Mouse (Mus musculus): Measurements from ENCODE around the gene Heatr6. TPM values are rescaled to one million over a fixed set of nuclear protein-coding genes. Genes with fewer than 3 reads are reported as not detected.

Gene Heatr6
- total and polyA plus RNA-seq, 3 experiments = 5.4 to 6.3 (median 6.3) TPM

DNA sequence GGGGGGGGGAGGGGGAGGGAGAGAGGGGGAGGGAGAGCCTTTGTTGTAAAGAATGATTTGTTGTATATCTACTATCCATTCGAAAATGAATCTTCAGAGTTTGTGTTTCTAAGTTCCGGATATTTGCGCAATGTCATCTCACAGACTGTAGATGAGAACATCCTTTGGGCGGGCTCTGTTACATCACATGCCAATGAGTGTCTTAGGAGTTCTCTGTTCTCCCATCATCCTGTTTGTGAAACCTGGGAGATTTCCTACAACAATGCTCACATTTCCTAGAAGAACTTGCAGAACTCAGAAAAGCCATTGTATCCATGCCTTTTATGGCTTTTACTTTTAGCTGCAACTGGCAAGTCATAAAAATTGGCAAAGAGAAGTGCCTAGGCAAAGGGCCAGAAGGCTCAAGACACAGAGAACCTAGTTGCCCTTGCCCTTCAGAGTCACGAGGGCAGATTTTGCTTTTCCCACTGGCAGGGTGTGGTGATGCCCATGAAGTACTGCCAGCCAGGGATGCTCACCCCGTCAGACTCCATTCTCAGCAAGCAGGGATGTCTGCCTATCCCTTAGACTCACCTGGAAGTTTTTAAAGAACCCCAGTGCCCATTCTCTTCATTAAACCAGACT, 36.3 kb upstream of the Heatr6 start:
- no peak for TF ChIP-seq CTCF (IDR thresholded peaks at IDR 0.05)
- no peak for TF ChIP-seq EP300 (IDR thresholded peaks at IDR 0.05; ENCODE audit: insufficient read depth, low read depth, low read length)
- no peak for TF ChIP-seq POLR2A (IDR thresholded peaks at IDR 0.05; ENCODE audit: insufficient read depth, low read depth, low read length)
- H3K79me2 ChIP-seq (replicated peaks; ENCODE audit: control insufficient read depth, insufficient read depth, low read length) = no peaks in the 10 kb centered on the region
- no peak overlapping the region for H3K4me3 ChIP-seq
- H3K9ac ChIP-seq (ENCODE audit: low read depth, low read length) = no peak overlapping the region
- H3K27ac ChIP-seq = no peak overlapping the region
- no peaks in the 10 kb centered on the region for H3K36me3 ChIP-seq (ENCODE audit: control insufficient read depth, insufficient read depth, low read length)
- intact Hi-C loops (cut with DNase I) = loop anchor here (5.0 kb wide), 1 partner anchor 45 kb away; no protein-coding TSS in a partner anchor
- 68% methylated on average over 6 of the region's 6 CpGs for WGBS
- DNase-seq = no peak
- no peaks in the 10 kb centered on the region for H3K27me3 ChIP-seq (ENCODE audit: control insufficient read depth, insufficient read depth, low read length)
- no peaks in the 10 kb centered on the region for H3K4me1 ChIP-seq (ENCODE audit: control insufficient read depth, insufficient read depth, low read length)

DNA sequence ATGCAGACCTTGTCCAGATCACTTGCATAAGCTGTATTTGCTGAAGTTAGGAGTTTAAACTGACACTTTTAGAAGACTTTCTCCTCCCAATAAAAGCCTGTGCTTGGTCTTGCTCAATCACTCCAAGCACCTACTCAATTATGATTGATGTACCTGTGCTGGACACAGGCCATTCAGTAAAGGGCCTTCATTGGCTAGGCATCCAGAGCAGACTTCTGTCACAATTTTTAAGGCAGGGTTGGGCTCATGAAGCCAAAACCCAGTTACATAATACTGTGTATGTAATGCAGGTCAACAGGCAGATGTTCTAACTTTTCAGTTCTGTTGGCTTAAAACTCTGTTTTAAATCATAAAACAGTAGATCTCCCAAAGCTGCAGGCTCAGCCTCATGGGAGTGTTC, 32.7 kb upstream of the Heatr6 start:
- no peaks in the 10 kb centered on the region for H3K36me3 ChIP-seq (ENCODE audit: control insufficient read depth, insufficient read depth, low read length)
- H3K4me1 ChIP-seq (ENCODE audit: control insufficient read depth, insufficient read depth, low read length) = no peaks in the 10 kb centered on the region
- H3K4me3 ChIP-seq = no peak overlapping the region
- H3K27me3 ChIP-seq (ENCODE audit: control insufficient read depth, insufficient read depth, low read length) = no peaks in the 10 kb centered on the region
- TF ChIP-seq CTCF (IDR thresholded peaks at IDR 0.05) = no peak
- no peak for TF ChIP-seq EP300 (IDR thresholded peaks at IDR 0.05; ENCODE audit: insufficient read depth, low read depth, low read length)
- no peak for TF ChIP-seq POLR2A (IDR thresholded peaks at IDR 0.05; ENCODE audit: insufficient read depth, low read depth, low read length)
- H3K27ac ChIP-seq = no peak overlapping the region
- intact Hi-C loops (cut with DNase I) = no loop called here
- DNase-seq = no peak
- H3K79me2 ChIP-seq (replicated peaks; ENCODE audit: control insufficient read depth, insufficient read depth, low read length) = no peaks in the 10 kb centered on the region
- no peak overlapping the region for H3K9ac ChIP-seq (ENCODE audit: low read depth, low read length)

DNA sequence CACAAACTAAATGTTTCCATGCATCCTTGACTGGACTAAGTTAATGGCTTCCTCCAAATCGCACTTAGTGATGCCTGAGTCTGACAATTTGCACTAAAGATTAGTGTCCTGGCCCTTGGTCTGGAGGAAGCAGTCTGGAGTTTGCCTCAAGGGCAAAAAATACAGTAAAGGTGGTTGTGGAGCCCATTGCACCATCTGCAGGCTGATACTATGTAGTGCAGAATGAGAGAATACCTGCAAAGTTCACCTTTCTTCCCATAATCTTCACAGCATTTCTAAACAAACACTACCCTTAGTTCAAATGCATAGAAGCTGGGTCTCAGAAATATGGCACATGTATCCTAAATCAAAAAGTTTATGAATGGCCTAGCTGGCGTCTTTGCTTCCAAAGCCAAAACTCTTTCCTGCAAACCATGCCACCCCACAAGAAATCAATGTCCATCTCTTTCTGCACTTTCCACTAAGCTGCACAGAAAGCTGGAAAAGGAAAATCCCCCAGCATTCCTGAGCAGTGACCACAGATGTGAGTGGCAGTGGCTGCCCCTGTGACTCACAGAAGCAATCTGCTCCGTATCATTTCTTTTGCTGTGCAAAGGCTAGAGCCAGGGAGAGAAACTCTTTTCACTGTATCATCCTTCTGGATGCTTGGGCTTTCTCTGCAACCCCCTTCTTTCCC, 24.6 kb upstream of the Heatr6 start:
- Histone ChIP-seq H3K4me3 (no peak overlapping the region), H3K9ac (ENCODE audit: low read depth, low read length) (no peak overlapping the region), H3K36me3 (ENCODE audit: control insufficient read depth, insufficient read depth, low read length) (no peaks in the 10 kb centered on the region), H3K27me3 (ENCODE audit: control insufficient read depth, insufficient read depth, low read length) (no peaks in the 10 kb centered on the region), H3K27ac (no peak overlapping the region), H3K4me1 (ENCODE audit: control insufficient read depth, insufficient read depth, low read length) (no peaks in the 10 kb centered on the region), H3K79me2 (replicated peaks; ENCODE audit: control insufficient read depth, insufficient read depth, low read length) (no peaks in the 10 kb centered on the region)
- no peak for DNase-seq
- TF ChIP-seq CTCF (IDR thresholded peaks at IDR 0.05) = peak; percentile 48
- no peak for TF ChIP-seq POLR2A (IDR thresholded peaks at IDR 0.05; ENCODE audit: insufficient read depth, low read depth, low read length)
- intact Hi-C loops (cut with DNase I) = no loop called here
- 54% methylated on average over 3 of the region's 3 CpGs for WGBS

DNA sequence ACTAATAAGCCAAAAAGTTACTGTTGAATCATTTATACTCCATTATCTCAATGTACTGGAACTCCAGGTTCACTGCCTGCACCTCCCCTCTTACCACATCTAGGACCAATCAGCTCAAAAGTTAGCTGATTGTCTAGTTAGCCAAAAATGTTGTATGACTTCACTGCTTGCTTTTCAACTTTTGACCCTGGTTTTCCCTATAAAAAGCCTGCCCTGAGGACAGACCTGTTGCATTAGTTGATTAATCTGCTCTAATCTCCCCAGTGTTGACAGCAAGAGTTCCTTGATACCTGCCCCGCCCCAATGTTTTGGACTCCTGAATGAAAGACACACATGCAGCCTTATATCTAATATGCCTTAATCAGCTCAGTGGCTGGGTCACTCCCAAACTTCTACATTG, 22.4 kb upstream of the Heatr6 start:
- H3K36me3 ChIP-seq (ENCODE audit: control insufficient read depth, insufficient read depth, low read length) = no peaks in the 10 kb centered on the region
- H3K27ac ChIP-seq = no peak overlapping the region
- no peaks in the 10 kb centered on the region for H3K4me1 ChIP-seq (ENCODE audit: control insufficient read depth, insufficient read depth, low read length)
- H3K4me3 ChIP-seq = no peak overlapping the region
- no peak overlapping the region for H3K9ac ChIP-seq (ENCODE audit: low read depth, low read length)
- TF ChIP-seq CTCF (IDR thresholded peaks at IDR 0.05) (no peak), EP300 (IDR thresholded peaks at IDR 0.05; ENCODE audit: insufficient read depth, low read depth, low read length) (no peak), POLR2A (IDR thresholded peaks at IDR 0.05; ENCODE audit: insufficient read depth, low read depth, low read length) (no peak)
- 77% methylated on average over 1 of the region's 1 CpGs for WGBS
- no peaks in the 10 kb centered on the region for H3K79me2 ChIP-seq (replicated peaks; ENCODE audit: control insufficient read depth, insufficient read depth, low read length)
- H3K27me3 ChIP-seq (ENCODE audit: control insufficient read depth, insufficient read depth, low read length) = 0 out of 2 replicates have a peak, but pooled peaks cover 2% of the 10 kb centered on the region
- intact Hi-C loops (cut with DNase I) = loop anchor here (10.0 kb wide), 1 partner anchor 96 kb away; no protein-coding TSS in a partner anchor
- no peak for DNase-seq

DNA sequence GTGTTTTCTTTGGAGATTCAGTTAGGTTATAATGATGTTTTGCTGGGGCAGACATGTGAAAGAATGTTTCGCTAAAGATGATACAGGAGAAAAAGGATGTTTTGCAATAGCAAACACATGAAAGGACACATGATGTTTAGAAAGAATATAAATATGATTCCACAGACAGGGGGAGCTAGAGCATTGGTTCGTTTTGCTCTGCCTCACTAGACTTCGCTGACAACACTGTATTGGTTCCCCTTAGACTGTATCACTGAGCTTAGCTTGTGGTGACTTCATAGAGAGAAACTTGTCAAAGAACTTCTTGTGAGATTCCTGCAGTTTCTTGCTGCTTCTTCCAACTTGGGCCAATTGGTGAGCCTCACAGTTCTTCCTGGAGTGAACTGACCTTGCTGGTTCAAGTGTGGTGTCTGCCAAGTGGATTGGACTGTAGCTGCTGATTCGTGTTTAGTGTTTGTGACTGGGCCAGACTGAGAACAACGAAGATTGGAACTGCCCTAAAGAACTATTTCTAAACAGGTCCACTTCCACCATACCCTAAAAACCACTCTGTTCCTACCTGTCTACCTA, 20.3 kb upstream of the Heatr6 start:
- Histone ChIP-seq H3K4me3 (no peak overlapping the region), H3K27ac (no peak overlapping the region), H3K79me2 (replicated peaks; ENCODE audit: control insufficient read depth, insufficient read depth, low read length) (no peaks in the 10 kb centered on the region), H3K36me3 (ENCODE audit: control insufficient read depth, insufficient read depth, low read length) (no peaks in the 10 kb centered on the region), H3K27me3 (ENCODE audit: control insufficient read depth, insufficient read depth, low read length) (0 out of 2 replicates have a peak, but pooled peaks cover 2% of the 10 kb centered on the region), H3K9ac (ENCODE audit: low read depth, low read length) (no peak overlapping the region), H3K4me1 (ENCODE audit: control insufficient read depth, insufficient read depth, low read length) (no peaks in the 10 kb centered on the region)
- intact Hi-C loops (cut with DNase I) = loop anchor here (10.0 kb wide), 1 partner anchor 98 kb away; no protein-coding TSS in a partner anchor
- TF ChIP-seq POLR2A (IDR thresholded peaks at IDR 0.05; ENCODE audit: insufficient read depth, low read depth, low read length) (no peak), CTCF (IDR thresholded peaks at IDR 0.05) (no peak), EP300 (IDR thresholded peaks at IDR 0.05; ENCODE audit: insufficient read depth, low read depth, low read length) (no peak)
- WGBS = 77% methylated on average over 5 of the region's 5 CpGs
- no peak for DNase-seq

DNA sequence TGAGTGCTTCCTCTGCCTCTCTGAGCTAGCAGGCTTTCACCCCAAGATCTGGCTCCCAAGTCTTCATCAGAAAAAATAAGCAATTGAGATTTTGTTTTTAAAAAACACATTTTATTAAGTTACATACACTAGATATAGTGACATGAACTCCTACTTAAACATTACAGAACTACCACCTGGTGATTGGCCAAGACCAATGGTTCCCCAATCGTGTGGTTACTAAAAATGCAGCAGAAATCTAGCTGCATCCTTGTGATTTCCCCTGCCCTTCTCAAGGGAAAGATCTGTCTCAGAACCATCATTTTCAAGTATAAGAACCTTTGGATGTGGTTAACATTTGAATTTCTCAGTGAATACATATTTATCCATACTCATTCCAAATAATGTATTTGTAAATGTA, 19.3 kb upstream of the Heatr6 start:
- intact Hi-C loops (cut with DNase I) = loop anchor here (10.0 kb wide), 1 partner anchor 99 kb away; no protein-coding TSS in a partner anchor
- WGBS = 79% methylated on average over 1 of the region's 1 CpGs
- Histone ChIP-seq H3K27ac (no peak overlapping the region), H3K27me3 (ENCODE audit: control insufficient read depth, insufficient read depth, low read length) (0 out of 2 replicates have a peak, but pooled peaks cover 2% of the 10 kb centered on the region), H3K4me1 (ENCODE audit: control insufficient read depth, insufficient read depth, low read length) (no peaks in the 10 kb centered on the region; the same call in 1 of the 2 replicates), H3K79me2 (replicated peaks; ENCODE audit: control insufficient read depth, insufficient read depth, low read length) (no peaks in the 10 kb centered on the region), H3K4me3 (no peak overlapping the region), H3K9ac (ENCODE audit: low read depth, low read length) (no peak overlapping the region), H3K36me3 (ENCODE audit: control insufficient read depth, insufficient read depth, low read length) (no peaks in the 10 kb centered on the region)
- no peak for DNase-seq
- no peak for TF ChIP-seq CTCF (IDR thresholded peaks at IDR 0.05)
- TF ChIP-seq EP300 (IDR thresholded peaks at IDR 0.05; ENCODE audit: insufficient read depth, low read depth, low read length) = no peak
- no peak for TF ChIP-seq POLR2A (IDR thresholded peaks at IDR 0.05; ENCODE audit: insufficient read depth, low read depth, low read length)
